Mouse (Mus musculus) spleen, adult 2 months (tissue): ENCODE data around the gene Fancl.

ENCODE experiments used
- CTCF ChIP-seq: fragments of 200-500 bp; IDR thresholded peaks from 2 replicates; pipeline ENCODE4 v1.5.1; 2011; ENCODE audit warnings: mild to moderate bottlenecking, inconsistent platforms; ENCODE audit not compliant: insufficient read depth, insufficient read length, insufficient replicate concordance; ENCODE audit errors: extremely low read depth
- POLR2A ChIP-seq: fragments of 200-500 bp; IDR thresholded peaks from 2 replicates; pipeline ENCODE4 v1.6.1; 2011; ENCODE audit warnings: low read depth, low read length, inconsistent platforms

- no peak for TF ChIP-seq CTCF
- no peak for TF ChIP-seq POLR2A
Observed at GRCm38 (mm10) chr11:26386678-26387077, 743 bp downstream of the Fancl start.
